Mouse (Mus musculus): ENCODE measurements at regions not wholly inside any gene's neighbourhood (a gene's known extent, or its start where the extent isn't known, plus 50 kb on each side); places are given as distances from the start of the nearest gene placed in this dataset.

DNA sequence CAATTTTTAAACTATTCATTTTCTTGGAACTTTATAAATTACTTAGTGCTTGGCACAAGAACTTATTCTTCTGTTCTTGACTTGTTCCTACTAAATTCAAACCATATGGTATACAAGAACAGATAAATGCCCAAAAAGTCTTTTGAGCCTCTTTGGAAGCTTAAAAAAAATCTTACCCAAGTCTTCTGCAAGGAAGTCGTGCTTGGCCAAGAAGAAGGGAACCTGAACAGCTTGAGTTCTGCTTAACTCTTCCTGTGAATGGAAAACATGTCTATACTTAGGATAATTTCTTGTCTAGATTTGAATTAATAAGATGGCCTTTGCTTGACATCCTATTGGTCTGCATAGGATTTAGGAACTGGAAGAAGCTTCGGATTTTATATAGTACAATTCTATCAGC is 2020.0 kb upstream of the Lrrc6 start:
- 83% methylated on average over 2 of the region's 2 CpGs for WGBS
- H3K4me1 ChIP-seq (ENCODE audit: control insufficient read depth, insufficient read depth, low read length) = no peaks in the 10 kb centered on the region
- no peaks in the 10 kb centered on the region for H3K9me3 ChIP-seq (ENCODE audit: control insufficient read depth, low read length)
- ATAC-seq (ENCODE audit: low FRiP score, low TSS enrichment) = no peak
- H3K27ac ChIP-seq (ENCODE audit: low read depth, low read length) = no peak overlapping the region
- no peak overlapping the region for H3K4me2 ChIP-seq (replicated peaks; ENCODE audit: low read depth, low read length)
- no peak overlapping the region for H3K9ac ChIP-seq (ENCODE audit: low read depth, low read length)
- no peaks in the 10 kb centered on the region for H3K27me3 ChIP-seq (ENCODE audit: control insufficient read depth, insufficient read depth, low read length)
- H3K4me3 ChIP-seq (ENCODE audit: low read length) = no peak overlapping the region
- H3K36me3 ChIP-seq (ENCODE audit: control insufficient read depth, insufficient read depth, low read length) = no peaks in the 10 kb centered on the region

DNA sequence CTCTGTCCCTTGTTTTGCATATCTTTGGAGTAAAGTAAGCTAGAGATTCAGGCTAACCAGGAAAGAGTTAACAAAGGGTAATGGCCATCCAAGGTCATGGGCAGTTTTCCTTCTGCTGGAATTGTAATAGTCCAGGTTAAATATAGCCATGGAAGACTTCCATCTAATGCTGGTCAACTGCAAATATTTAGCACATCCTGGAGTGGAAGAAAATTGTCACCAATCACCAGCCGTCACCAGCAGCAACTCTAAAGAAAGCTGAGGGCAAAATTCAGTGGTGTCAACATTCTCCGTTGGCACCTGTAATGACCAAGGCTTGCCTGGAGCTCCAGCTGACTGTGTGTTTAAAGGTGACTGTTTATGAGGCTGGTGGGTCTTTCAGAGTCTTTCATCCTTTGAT is 2011.7 kb upstream of the Lrrc6 start:
- Histone ChIP-seq H3K4me3 (ENCODE audit: low read length) (no peak overlapping the region), H3K9me3 (ENCODE audit: control insufficient read depth, low read length) (no peaks in the 10 kb centered on the region), H3K4me1 (ENCODE audit: control insufficient read depth, insufficient read depth, low read length) (no peaks in the 10 kb centered on the region), H3K27me3 (ENCODE audit: control insufficient read depth, insufficient read depth, low read length) (no peaks in the 10 kb centered on the region), H3K9ac (ENCODE audit: low read depth, low read length) (no peak overlapping the region), H3K4me2 (replicated peaks; ENCODE audit: low read depth, low read length) (no peak overlapping the region), H3K27ac (ENCODE audit: low read depth, low read length) (no peak overlapping the region), H3K36me3 (ENCODE audit: control insufficient read depth, insufficient read depth, low read length) (no peaks in the 10 kb centered on the region)
- 86% methylated on average over 2 of the region's 2 CpGs for WGBS
- no peak for ATAC-seq (ENCODE audit: low FRiP score, low TSS enrichment)

DNA sequence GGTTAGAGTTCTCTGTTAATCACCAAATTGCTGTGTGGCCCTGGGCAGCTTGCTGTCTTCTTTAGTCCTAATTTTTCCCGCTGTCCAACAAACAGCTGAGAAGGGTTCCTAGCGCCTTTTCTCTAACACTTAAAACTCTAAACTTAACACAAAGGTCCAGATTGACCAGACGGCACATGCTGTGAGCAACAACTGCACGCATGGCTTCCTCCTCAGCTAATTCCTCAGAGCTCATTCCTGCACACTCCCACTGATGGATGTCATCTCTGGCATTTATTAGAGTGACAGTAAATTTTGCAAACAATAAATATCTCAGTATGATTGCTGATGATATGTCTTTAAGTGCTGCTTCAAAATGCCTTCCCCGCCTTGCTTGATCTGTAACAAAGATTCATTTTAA is 2007.5 kb upstream of the Lrrc6 start:
- Histone ChIP-seq H3K36me3 (ENCODE audit: control insufficient read depth, insufficient read depth, low read length) (no peaks in the 10 kb centered on the region), H3K9ac (ENCODE audit: low read depth, low read length) (no peak overlapping the region), H3K4me3 (ENCODE audit: low read length) (no peak overlapping the region), H3K4me1 (ENCODE audit: control insufficient read depth, insufficient read depth, low read length) (no peaks in the 10 kb centered on the region), H3K27me3 (ENCODE audit: control insufficient read depth, insufficient read depth, low read length) (no peaks in the 10 kb centered on the region), H3K27ac (ENCODE audit: low read depth, low read length) (no peak overlapping the region), H3K4me2 (replicated peaks; ENCODE audit: low read depth, low read length) (no peak overlapping the region), H3K9me3 (ENCODE audit: control insufficient read depth, low read length) (no peaks in the 10 kb centered on the region)
- WGBS = 60% methylated on average over 5 of the region's 5 CpGs
- no peak for ATAC-seq (ENCODE audit: low FRiP score, low TSS enrichment)

DNA sequence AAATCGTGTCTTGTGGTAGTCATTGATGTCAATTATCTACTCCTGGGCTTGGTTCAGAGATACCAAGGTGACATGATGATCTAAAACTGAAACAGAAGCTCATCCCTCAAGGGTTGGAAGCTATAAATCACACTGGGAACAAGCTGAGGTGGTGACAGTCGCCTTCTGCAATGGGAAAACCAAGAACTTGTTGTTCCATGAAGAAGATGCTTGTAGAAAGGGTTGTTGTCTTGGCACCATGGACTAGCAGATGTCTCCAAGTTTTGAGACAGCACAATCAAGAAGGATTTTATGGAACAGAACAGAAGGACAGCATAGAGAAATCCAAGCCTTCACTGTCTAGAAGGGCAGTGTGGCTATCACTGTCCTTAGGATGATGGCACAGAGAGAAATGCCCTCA is 2005.4 kb upstream of the Lrrc6 start:
- no peaks in the 10 kb centered on the region for H3K9me3 ChIP-seq (ENCODE audit: control insufficient read depth, low read length)
- H3K9ac ChIP-seq (ENCODE audit: low read depth, low read length) = no peak overlapping the region
- H3K27me3 ChIP-seq (ENCODE audit: control insufficient read depth, insufficient read depth, low read length) = no peaks in the 10 kb centered on the region
- no peak overlapping the region for H3K27ac ChIP-seq (ENCODE audit: low read depth, low read length)
- no peaks in the 10 kb centered on the region for H3K36me3 ChIP-seq (ENCODE audit: control insufficient read depth, insufficient read depth, low read length)
- no peak overlapping the region for H3K4me2 ChIP-seq (replicated peaks; ENCODE audit: low read depth, low read length)
- no peak for ATAC-seq (ENCODE audit: low FRiP score, low TSS enrichment)
- H3K4me3 ChIP-seq (ENCODE audit: low read length) = no peak overlapping the region
- no peaks in the 10 kb centered on the region for H3K4me1 ChIP-seq (ENCODE audit: control insufficient read depth, insufficient read depth, low read length)
- WGBS = 61% methylated on average over 2 of the region's 2 CpGs

DNA sequence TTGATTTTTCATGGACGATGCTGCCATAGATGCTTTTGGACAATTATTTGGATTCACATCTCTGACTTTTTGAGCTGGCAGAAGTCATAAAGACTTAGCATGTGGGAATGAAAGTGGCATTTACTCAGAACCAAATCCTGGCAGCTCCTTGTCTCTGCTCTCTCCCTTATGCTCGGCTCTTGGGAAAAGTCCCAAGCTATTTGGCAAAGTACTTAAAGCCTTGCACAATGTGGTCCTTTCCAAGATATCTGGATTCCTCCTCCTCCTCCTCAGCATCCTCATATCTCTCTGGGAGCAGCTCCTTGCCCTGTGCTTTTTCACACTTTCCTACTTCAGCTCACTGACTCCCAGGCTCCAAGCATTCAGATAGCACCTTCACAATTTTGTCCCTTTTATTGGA is 1995.7 kb upstream of the Lrrc6 start:
- 91% methylated on average over 2 of the region's 2 CpGs for WGBS
- H3K4me1 ChIP-seq (ENCODE audit: control insufficient read depth, insufficient read depth, low read length) = no peaks in the 10 kb centered on the region
- H3K36me3 ChIP-seq (ENCODE audit: control insufficient read depth, insufficient read depth, low read length) = no peaks in the 10 kb centered on the region
- H3K4me2 ChIP-seq (replicated peaks; ENCODE audit: low read depth, low read length) = no peak overlapping the region
- H3K27ac ChIP-seq (ENCODE audit: low read depth, low read length) = no peak overlapping the region
- H3K27me3 ChIP-seq (ENCODE audit: control insufficient read depth, insufficient read depth, low read length) = no peaks in the 10 kb centered on the region
- ATAC-seq (ENCODE audit: low FRiP score, low TSS enrichment) = no peak
- H3K9ac ChIP-seq (ENCODE audit: low read depth, low read length) = no peak overlapping the region
- no peak overlapping the region for H3K4me3 ChIP-seq (ENCODE audit: low read length)
- H3K9me3 ChIP-seq (ENCODE audit: control insufficient read depth, low read length) = no peaks in the 10 kb centered on the region

DNA sequence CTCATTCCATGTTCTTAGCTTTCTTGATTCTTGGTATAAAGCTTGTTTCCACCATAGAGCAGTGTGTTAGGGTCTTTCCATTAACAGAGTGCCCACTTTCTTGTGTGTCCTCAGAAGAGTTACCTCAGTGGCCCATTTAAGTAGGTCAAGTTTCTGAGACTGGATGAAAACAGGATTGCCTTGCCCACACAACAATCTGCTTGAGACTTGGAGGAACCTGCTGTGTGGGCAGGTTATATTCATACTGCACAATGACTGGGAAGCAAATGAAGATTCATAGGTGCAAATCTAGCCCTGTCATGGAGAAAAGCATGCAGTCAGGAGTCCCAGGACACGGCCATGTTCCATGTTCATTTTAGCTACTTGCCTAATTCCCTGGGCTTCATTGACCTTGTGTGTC is 1984.1 kb upstream of the Lrrc6 start:
- no peak overlapping the region for H3K4me2 ChIP-seq (replicated peaks; ENCODE audit: low read depth, low read length)
- no peaks in the 10 kb centered on the region for H3K4me1 ChIP-seq (ENCODE audit: control insufficient read depth, insufficient read depth, low read length)
- H3K4me3 ChIP-seq (ENCODE audit: low read length) = no peak overlapping the region
- H3K9ac ChIP-seq (ENCODE audit: low read depth, low read length) = no peak overlapping the region
- WGBS = 96% methylated on average over 1 of the region's 1 CpGs
- no peak for ATAC-seq (ENCODE audit: low FRiP score, low TSS enrichment)
- H3K27ac ChIP-seq (ENCODE audit: low read depth, low read length) = no peak overlapping the region
- H3K36me3 ChIP-seq (ENCODE audit: control insufficient read depth, insufficient read depth, low read length) = no peaks in the 10 kb centered on the region
- H3K9me3 ChIP-seq (ENCODE audit: control insufficient read depth, low read length) = no peaks in the 10 kb centered on the region
- no peaks in the 10 kb centered on the region for H3K27me3 ChIP-seq (ENCODE audit: control insufficient read depth, insufficient read depth, low read length)

DNA sequence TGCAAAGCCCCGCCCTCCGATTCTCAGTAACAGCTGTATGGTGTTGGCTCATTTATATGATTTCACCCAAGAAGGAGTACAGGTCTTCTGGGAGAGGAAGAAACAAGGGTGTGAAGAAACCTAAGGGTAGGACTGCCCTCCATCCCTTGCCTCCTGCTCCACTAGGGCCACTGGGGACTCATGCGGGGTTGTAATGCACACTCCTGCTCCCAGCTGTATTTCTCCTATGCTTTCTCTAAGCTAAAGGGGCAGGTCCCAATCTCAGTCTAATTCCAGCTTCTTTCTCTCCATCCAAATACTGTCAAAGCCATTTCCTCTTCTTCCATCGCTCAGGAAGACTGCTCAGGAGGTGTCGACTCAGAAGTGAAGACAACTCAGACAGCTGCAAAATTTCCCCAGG is 1977.0 kb upstream of the Lrrc6 start:
- Histone ChIP-seq H3K4me2 (replicated peaks; ENCODE audit: low read depth, low read length) (no peak overlapping the region), H3K27me3 (ENCODE audit: control insufficient read depth, insufficient read depth, low read length) (no peaks in the 10 kb centered on the region), H3K4me3 (ENCODE audit: low read length) (no peak overlapping the region), H3K9ac (ENCODE audit: low read depth, low read length) (no peak overlapping the region), H3K9me3 (ENCODE audit: control insufficient read depth, low read length) (no peaks in the 10 kb centered on the region), H3K27ac (ENCODE audit: low read depth, low read length) (no peak overlapping the region), H3K36me3 (ENCODE audit: control insufficient read depth, insufficient read depth, low read length) (no peaks in the 10 kb centered on the region), H3K4me1 (ENCODE audit: control insufficient read depth, insufficient read depth, low read length) (no peaks in the 10 kb centered on the region)
- 72% methylated on average over 5 of the region's 5 CpGs for WGBS
- ATAC-seq (ENCODE audit: low FRiP score, low TSS enrichment) = no peak

DNA sequence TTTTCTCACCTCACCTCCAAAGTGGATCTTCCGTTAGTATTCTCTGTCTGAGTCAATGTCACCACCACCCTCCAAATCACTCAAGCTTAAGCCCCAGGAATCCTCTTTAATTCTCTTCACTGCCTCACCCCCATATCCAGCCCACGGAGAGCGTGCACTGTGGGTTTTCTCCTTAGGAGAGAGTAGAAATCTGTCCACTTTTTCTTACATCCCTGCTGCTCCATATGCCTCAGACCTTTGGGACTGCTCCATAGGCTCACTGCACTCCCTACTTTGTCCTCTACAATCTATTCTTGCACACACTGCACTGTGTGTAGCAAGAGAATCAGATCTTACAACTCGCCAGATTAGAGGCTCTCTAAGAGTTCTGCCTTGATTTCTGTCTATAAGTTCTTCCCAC is 1971.2 kb upstream of the Lrrc6 start:
- no peak overlapping the region for H3K9ac ChIP-seq (ENCODE audit: low read depth, low read length)
- no peaks in the 10 kb centered on the region for H3K9me3 ChIP-seq (ENCODE audit: control insufficient read depth, low read length)
- no peak overlapping the region for H3K4me3 ChIP-seq (ENCODE audit: low read length)
- no peak overlapping the region for H3K4me2 ChIP-seq (replicated peaks; ENCODE audit: low read depth, low read length)
- no peak overlapping the region for H3K27ac ChIP-seq (ENCODE audit: low read depth, low read length)
- H3K36me3 ChIP-seq (ENCODE audit: control insufficient read depth, insufficient read depth, low read length) = no peaks in the 10 kb centered on the region
- H3K27me3 ChIP-seq (ENCODE audit: control insufficient read depth, insufficient read depth, low read length) = no peaks in the 10 kb centered on the region
- ATAC-seq (ENCODE audit: low FRiP score, low TSS enrichment) = no peak
- no peaks in the 10 kb centered on the region for H3K4me1 ChIP-seq (ENCODE audit: control insufficient read depth, insufficient read depth, low read length)
- WGBS = 88% methylated on average over 4 of the region's 4 CpGs

DNA sequence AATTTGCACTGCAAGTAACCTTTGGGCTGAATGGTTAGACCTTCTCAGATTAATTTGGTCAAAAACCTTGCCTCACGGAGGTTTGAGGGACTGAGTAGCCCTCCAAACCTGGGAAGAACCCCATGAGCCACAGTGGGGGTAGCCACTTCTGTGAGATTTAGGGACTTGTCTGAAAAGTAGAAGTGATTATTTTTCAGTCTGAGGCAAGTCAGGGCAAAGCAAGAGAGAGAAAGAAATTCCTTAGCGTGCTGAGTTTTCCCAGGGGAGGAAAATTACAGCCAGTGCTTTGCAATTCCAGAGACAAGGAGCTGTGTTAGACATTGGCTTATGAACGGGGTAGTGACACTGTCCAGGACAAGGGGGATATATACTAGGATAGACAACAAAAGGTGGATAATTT is 1962.1 kb upstream of the Lrrc6 start:
- 58% methylated on average over 3 of the region's 3 CpGs for WGBS
- Histone ChIP-seq H3K27me3 (ENCODE audit: control insufficient read depth, insufficient read depth, low read length) (no peaks in the 10 kb centered on the region), H3K9me3 (ENCODE audit: control insufficient read depth, low read length) (no peaks in the 10 kb centered on the region), H3K4me1 (ENCODE audit: control insufficient read depth, insufficient read depth, low read length) (no peaks in the 10 kb centered on the region), H3K9ac (ENCODE audit: low read depth, low read length) (no peak overlapping the region), H3K36me3 (ENCODE audit: control insufficient read depth, insufficient read depth, low read length) (no peaks in the 10 kb centered on the region), H3K27ac (ENCODE audit: low read depth, low read length) (no peak overlapping the region), H3K4me2 (replicated peaks; ENCODE audit: low read depth, low read length) (no peak overlapping the region), H3K4me3 (ENCODE audit: low read length) (no peak overlapping the region)
- no peak for ATAC-seq (ENCODE audit: low FRiP score, low TSS enrichment)

DNA sequence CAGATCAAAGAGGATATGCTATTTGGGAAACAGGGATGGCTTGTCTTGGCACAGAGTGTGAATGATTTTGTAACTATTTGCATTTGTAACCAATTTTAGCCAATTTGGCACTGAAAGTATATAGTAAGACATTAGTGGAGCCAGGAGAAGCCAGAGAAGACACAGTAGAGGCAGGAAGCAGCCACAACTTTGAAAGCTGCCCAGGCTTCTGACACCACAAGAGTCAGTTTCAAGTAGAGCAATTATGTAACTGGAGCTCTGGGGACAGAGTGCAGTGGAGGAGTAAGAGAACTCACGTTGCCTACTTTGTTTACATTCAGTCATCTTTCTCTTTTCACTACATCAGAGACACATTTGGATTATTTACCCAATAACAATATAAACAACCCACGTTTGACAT is 1956.5 kb upstream of the Lrrc6 start:
- 44% methylated on average over 2 of the region's 2 CpGs for WGBS
- H3K9ac ChIP-seq (ENCODE audit: low read depth, low read length) = no peak overlapping the region
- no peaks in the 10 kb centered on the region for H3K27me3 ChIP-seq (ENCODE audit: control insufficient read depth, insufficient read depth, low read length)
- no peaks in the 10 kb centered on the region for H3K4me1 ChIP-seq (ENCODE audit: control insufficient read depth, insufficient read depth, low read length)
- H3K27ac ChIP-seq (ENCODE audit: low read depth, low read length) = no peak overlapping the region
- no peak for ATAC-seq (ENCODE audit: low FRiP score, low TSS enrichment)
- no peak overlapping the region for H3K4me3 ChIP-seq (ENCODE audit: low read length)
- no peak overlapping the region for H3K4me2 ChIP-seq (replicated peaks; ENCODE audit: low read depth, low read length)
- H3K9me3 ChIP-seq (ENCODE audit: control insufficient read depth, low read length) = no peaks in the 10 kb centered on the region
- H3K36me3 ChIP-seq (ENCODE audit: control insufficient read depth, insufficient read depth, low read length) = no peaks in the 10 kb centered on the region

Measured in kidney, embryonic 14.5 days (tissue).